Mouse (Mus musculus): ENCODE measurements around the gene Fam170b. TPM values are rescaled to one million over a fixed set of nuclear protein-coding genes. Genes with fewer than 3 reads are reported as not detected.

Fam170b gene
- total and polyA plus RNA-seq, 3 experiments = 0.10 TPM; not detected in 2

- Histone ChIP-seq H3K9ac (ENCODE audit: low read depth, low read length) (no peak overlapping the region), H3K4me1 (ENCODE audit: control insufficient read depth, insufficient read depth, low read length) (peaks cover 2% of the 10 kb centered on the region; the same call in 1 of the 2 replicates), H3K36me3 (ENCODE audit: control insufficient read depth, insufficient read depth, low read length) (no peaks in the 10 kb centered on the region), H3K79me2 (replicated peaks; ENCODE audit: control insufficient read depth, insufficient read depth, low read length) (no peaks in the 10 kb centered on the region), H3K27ac (no peak overlapping the region), H3K27me3 (ENCODE audit: control insufficient read depth, insufficient read depth, low read length) (peaks cover 3% of the 10 kb centered on the region), H3K4me3 (no peak overlapping the region)
- TF ChIP-seq CTCF (IDR thresholded peaks at IDR 0.05) (no peak), POLR2A (IDR thresholded peaks at IDR 0.05; ENCODE audit: insufficient read depth, low read depth, low read length) (no peak), EP300 (IDR thresholded peaks at IDR 0.05; ENCODE audit: insufficient read depth, low read depth, low read length) (no peak)
- 51% methylated on average over 14 of the region's 14 CpGs for WGBS
- intact Hi-C loops (cut with DNase I) = no loop called here
- no peak for DNase-seq
These were observed 1.4 kb downstream of the Fam170b start for GRCm38 (mm10) chr14:32835181-32835580.

- Histone ChIP-seq H3K79me2 (replicated peaks; ENCODE audit: control insufficient read depth, insufficient read depth, low read length) (no peaks in the 10 kb centered on the region), H3K4me3 (no peak overlapping the region), H3K27me3 (ENCODE audit: control insufficient read depth, insufficient read depth, low read length) (peaks cover 3% of the 10 kb centered on the region), H3K36me3 (ENCODE audit: control insufficient read depth, insufficient read depth, low read length) (no peaks in the 10 kb centered on the region), H3K27ac (no peak overlapping the region), H3K9ac (ENCODE audit: low read depth, low read length) (no peak overlapping the region), H3K4me1 (ENCODE audit: control insufficient read depth, insufficient read depth, low read length) (peaks cover 2% of the 10 kb centered on the region; the same call in 1 of the 2 replicates)
- WGBS = 55% methylated on average over 14 of the region's 14 CpGs
- no peak for DNase-seq
- TF ChIP-seq CTCF (IDR thresholded peaks at IDR 0.05) = no peak
- TF ChIP-seq POLR2A (IDR thresholded peaks at IDR 0.05; ENCODE audit: insufficient read depth, low read depth, low read length) = no peak
- no peak for TF ChIP-seq EP300 (IDR thresholded peaks at IDR 0.05; ENCODE audit: insufficient read depth, low read depth, low read length)
- intact Hi-C loops (cut with DNase I) = no loop called here
These were observed 1.8 kb downstream of the Fam170b start for GRCm38 (mm10) chr14:32835596-32835995.

GRCm38 (mm10) chr14:32836191-32836590, 2.4 kb downstream of the Fam170b start:
- H3K36me3 ChIP-seq (ENCODE audit: control insufficient read depth, insufficient read depth, low read length) = no peaks in the 10 kb centered on the region
- peaks cover 2% of the 10 kb centered on the region; the same call in 1 of the 2 replicates for H3K4me1 ChIP-seq (ENCODE audit: control insufficient read depth, insufficient read depth, low read length)
- TF ChIP-seq EP300 (IDR thresholded peaks at IDR 0.05; ENCODE audit: insufficient read depth, low read depth, low read length) (no peak), CTCF (IDR thresholded peaks at IDR 0.05) (no peak), POLR2A (IDR thresholded peaks at IDR 0.05; ENCODE audit: insufficient read depth, low read depth, low read length) (no peak)
- no peak overlapping the region for H3K9ac ChIP-seq (ENCODE audit: low read depth, low read length)
- 94% methylated on average over 11 of the region's 11 CpGs for WGBS
- H3K79me2 ChIP-seq (replicated peaks; ENCODE audit: control insufficient read depth, insufficient read depth, low read length) = no peaks in the 10 kb centered on the region
- no peak overlapping the region for H3K27ac ChIP-seq
- intact Hi-C loops (cut with DNase I) = no loop called here
- no peak for DNase-seq
- no peak overlapping the region for H3K4me3 ChIP-seq
- peaks cover 3% of the 10 kb centered on the region for H3K27me3 ChIP-seq (ENCODE audit: control insufficient read depth, insufficient read depth, low read length)

- no peak for DNase-seq
- TF ChIP-seq POLR2A (IDR thresholded peaks at IDR 0.05; ENCODE audit: insufficient read depth, low read depth, low read length) (no peak), EP300 (IDR thresholded peaks at IDR 0.05; ENCODE audit: insufficient read depth, low read depth, low read length) (no peak), CTCF (IDR thresholded peaks at IDR 0.05) (no peak)
- H3K79me2 ChIP-seq (replicated peaks; ENCODE audit: control insufficient read depth, insufficient read depth, low read length) = no peaks in the 10 kb centered on the region
- H3K4me1 ChIP-seq (ENCODE audit: control insufficient read depth, insufficient read depth, low read length) = no peaks in the 10 kb centered on the region
- intact Hi-C loops (cut with DNase I) = no loop called here
- no peak overlapping the region for H3K27ac ChIP-seq
- no peaks in the 10 kb centered on the region for H3K27me3 ChIP-seq (ENCODE audit: control insufficient read depth, insufficient read depth, low read length)
- H3K36me3 ChIP-seq (ENCODE audit: control insufficient read depth, insufficient read depth, low read length) = no peaks in the 10 kb centered on the region
- no peak overlapping the region for H3K4me3 ChIP-seq
- no peak overlapping the region for H3K9ac ChIP-seq (ENCODE audit: low read depth, low read length)
These were observed 8.3 kb downstream of the Fam170b start for GRCm38 (mm10) chr14:32842052-32842451.

- Histone ChIP-seq H3K9ac (ENCODE audit: low read depth, low read length) (no peak overlapping the region), H3K4me3 (no peak overlapping the region), H3K36me3 (ENCODE audit: control insufficient read depth, insufficient read depth, low read length) (no peaks in the 10 kb centered on the region), H3K27ac (no peak overlapping the region), H3K4me1 (ENCODE audit: control insufficient read depth, insufficient read depth, low read length) (no peaks in the 10 kb centered on the region), H3K27me3 (ENCODE audit: control insufficient read depth, insufficient read depth, low read length) (no peaks in the 10 kb centered on the region), H3K79me2 (replicated peaks; ENCODE audit: control insufficient read depth, insufficient read depth, low read length) (no peaks in the 10 kb centered on the region)
- TF ChIP-seq CTCF (IDR thresholded peaks at IDR 0.05) (no peak), EP300 (IDR thresholded peaks at IDR 0.05; ENCODE audit: insufficient read depth, low read depth, low read length) (no peak), POLR2A (IDR thresholded peaks at IDR 0.05; ENCODE audit: insufficient read depth, low read depth, low read length) (no peak)
- DNase-seq = no peak
- WGBS = 89% methylated on average over 4 of the region's 4 CpGs
- intact Hi-C loops (cut with DNase I) = no loop called here
These were observed 20.3 kb downstream of the Fam170b start for GRCm38 (mm10) chr14:32854059-32854458.

GRCm38 (mm10) chr14:32856246-32856645, 22.5 kb downstream of the Fam170b start:
- Histone ChIP-seq H3K27me3 (ENCODE audit: control insufficient read depth, insufficient read depth, low read length) (no peaks in the 10 kb centered on the region), H3K4me3 (peak overlapping the region; percentile 58; the same call in 1 of the 2 replicates), H3K9ac (ENCODE audit: low read depth, low read length) (no peak overlapping the region), H3K79me2 (replicated peaks; ENCODE audit: control insufficient read depth, insufficient read depth, low read length) (no peaks in the 10 kb centered on the region), H3K4me1 (ENCODE audit: control insufficient read depth, insufficient read depth, low read length) (peaks cover 10% of the 10 kb centered on the region), H3K27ac (peak overlapping the region; percentile 80; the same call in 1 of the 2 replicates), H3K36me3 (ENCODE audit: control insufficient read depth, insufficient read depth, low read length) (no peaks in the 10 kb centered on the region)
- WGBS = 36% methylated on average over 5 of the region's 5 CpGs
- TF ChIP-seq EP300 (IDR thresholded peaks at IDR 0.05; ENCODE audit: insufficient read depth, low read depth, low read length) (no peak), POLR2A (IDR thresholded peaks at IDR 0.05; ENCODE audit: insufficient read depth, low read depth, low read length) (no peak), CTCF (IDR thresholded peaks at IDR 0.05) (no peak)
- intact Hi-C loops (cut with DNase I) = loop anchor here (5.0 kb wide), 1 partner anchor 36 kb away; no protein-coding TSS in a partner anchor
- DNase-seq = no peak
